Mouse (Mus musculus): ENCODE measurements around the gene Sh3rf1. TPM values are rescaled to one million over a fixed set of nuclear protein-coding genes. Genes with fewer than 3 reads are reported as not detected.

Gene Sh3rf1
- total RNA-seq (2023), result 1 to 10 TPM; 5.3 to 6.1 TPM

DNA sequence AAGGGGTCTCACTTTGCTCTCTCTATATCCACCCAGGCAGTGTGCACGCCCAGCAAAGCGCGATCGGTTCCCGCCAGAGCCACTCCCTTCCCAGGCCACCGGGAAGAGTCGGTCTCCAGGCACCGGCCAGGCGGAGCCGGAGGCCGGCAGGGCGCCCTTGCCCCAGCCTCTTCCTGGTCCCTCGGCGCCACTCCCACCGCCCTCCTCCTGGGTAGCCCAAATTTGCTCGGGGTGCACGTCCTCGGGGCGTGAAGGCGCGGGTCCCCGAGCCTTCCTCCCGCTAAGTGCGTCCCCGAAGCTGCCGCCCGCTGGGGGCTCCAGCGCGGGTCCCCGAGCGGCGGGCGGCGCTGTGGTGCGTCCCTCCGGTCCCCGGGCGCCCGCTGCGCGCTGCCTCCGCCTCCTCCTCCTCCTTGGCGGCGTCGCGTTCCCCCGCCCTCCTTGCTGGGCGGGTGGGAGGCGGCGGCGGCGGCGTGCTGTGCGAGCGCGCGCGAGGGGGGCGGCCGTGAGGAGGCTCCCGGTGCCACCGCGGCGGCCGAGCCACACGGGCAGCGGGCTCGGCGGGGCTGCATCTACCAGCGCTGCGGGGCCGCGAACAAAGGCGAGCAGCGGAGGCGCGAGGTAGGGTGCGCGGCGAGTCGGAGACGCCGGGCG lies at the start of gene Sh3rf1:
Gene Sh3rf1, plus strand, starts transcription at position 144 of the 651 bp plus-strand sequence.

Other genes with a start within 250 kb of the Sh3rf1 start
- gene Clcn3, start 240.6 kb upstream of the Sh3rf1 start, total RNA-seq (2023), result 10 to 100 TPM; 59.5 to 63.9 TPM
- 1 to 10 TPM; 7.8 to 9.2 TPM for gene Nek1, start 230.7 kb upstream of the Sh3rf1 start, total RNA-seq (2023)